8 mouse cellular contexts compared by ENCODE assay signal in the genomic region with DNA sequence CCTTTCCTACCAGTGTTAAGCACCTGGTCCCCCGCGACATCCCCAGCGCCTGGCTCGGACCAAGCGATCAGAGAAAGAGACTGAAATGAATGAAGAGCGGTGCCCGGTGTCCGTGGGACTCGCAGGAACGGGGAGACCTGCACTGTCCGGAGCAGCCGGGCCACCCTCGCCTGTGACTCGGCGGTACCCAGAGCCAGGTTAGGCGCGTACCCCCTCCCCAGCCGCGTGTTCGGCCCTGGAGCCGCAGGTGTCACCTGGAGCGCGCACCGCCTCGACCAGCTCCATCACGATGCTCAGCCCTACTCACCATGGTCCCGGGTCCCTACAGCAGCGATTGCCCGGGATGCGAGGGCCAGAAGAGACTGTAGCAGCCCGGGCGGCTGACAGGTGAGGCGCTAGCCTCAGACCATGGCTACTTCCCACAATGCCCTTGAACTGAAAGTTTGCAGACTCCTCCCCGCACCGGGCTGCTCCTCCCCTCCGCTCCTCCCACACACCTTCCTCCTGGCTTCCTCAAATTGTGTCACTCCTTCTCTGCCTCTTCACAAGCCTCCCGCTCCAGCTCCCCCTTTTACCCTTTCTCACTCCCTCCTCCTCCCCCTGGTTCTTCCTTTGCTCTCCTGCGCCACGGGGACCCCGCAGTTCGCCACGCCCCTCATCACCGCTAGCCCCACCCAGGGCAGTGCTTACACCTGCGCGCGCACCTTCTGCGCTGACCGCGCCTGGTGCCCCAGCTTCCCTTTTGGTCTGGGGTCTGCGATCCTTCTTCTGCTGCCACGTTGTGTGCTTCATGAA. TPM values are rescaled to one million over a fixed set of nuclear protein-coding genes. Genes with fewer than 3 reads are reported as not detected.
DNase-seq lines count a peak whose midpoint lies in the region; ATAC-seq lines count a peak whose summit lies in the region.

A gene (minus strand): TSS at position 430 of the 795 bp plus-strand sequence.

- H3K27me3 ChIP-seq in erythroblast, embryonic 14.5 days (ENCODE audit: control insufficient read depth) = peaks cover 21% of the 10 kb centered on the region
- peaks cover 46% of the 10 kb centered on the region for H3K27me3 ChIP-seq in hindbrain, embryonic 13.5 days

- peak within 1 kb of the TSS; percentile 60 for H3K4me3 ChIP-seq in brown adipose tissue, adult 24 weeks (ENCODE audit: insufficient read depth, low read depth, low read length)
- peak within 1 kb of the TSS; percentile 81 for H3K4me3 ChIP-seq in erythroblast, embryonic 14.5 days (replicated peaks)
- H3K4me3 ChIP-seq in hindbrain, embryonic 13.5 days = peak within 1 kb of the TSS; percentile 64

- peak within 1 kb of the TSS; percentile 69 for H3K9ac ChIP-seq in hindbrain, embryonic 13.5 days

- H3K4me1 ChIP-seq in brown adipose tissue, adult 24 weeks (ENCODE audit: control insufficient read depth, insufficient read depth, insufficient read length, low read length) = peaks cover 3% of the 10 kb centered on the region; the same call in 1 of the 2 replicates
- peaks cover 23% of the 10 kb centered on the region for H3K4me1 ChIP-seq in erythroblast, embryonic 14.5 days (ENCODE audit: control insufficient read depth)
- H3K4me1 ChIP-seq in hindbrain, embryonic 13.5 days (replicated peaks) = peaks cover 16% of the 10 kb centered on the region

- H3K4me2 ChIP-seq in hindbrain, embryonic 13.5 days = peak within 1 kb of the TSS; percentile 100

- peak; percentile 88 for DNase-seq in ES-CJ7 (ENCODE audit: low read depth, low spot score)
- peak; percentile 47 to 58 for DNase-seq in left cerebral cortex, adult 18-20 months (ENCODE audit: low spot score in 2 of 2)
- peak; percentile 30 for DNase-seq in retina, postnatal 7 days (ENCODE audit: low read depth, low spot score)
- DNase-seq in urinary bladder, adult 18-20 months (ENCODE audit: low spot score in 2 of 2) = peak; percentile 57 to 66

- H3K36me3 ChIP-seq in erythroblast, embryonic 14.5 days (ENCODE audit: control insufficient read depth) = no peaks in the 10 kb centered on the region
- H3K36me3 ChIP-seq in hindbrain, embryonic 13.5 days = no peaks in the 10 kb centered on the region

- no peaks in the 10 kb centered on the region for H3K9me3 ChIP-seq in erythroblast, embryonic 14.5 days (ENCODE audit: control insufficient read depth, low read length)
- no peaks in the 10 kb centered on the region for H3K9me3 ChIP-seq in hindbrain, embryonic 13.5 days

- no peak within 1 kb of the TSS for H3K27ac ChIP-seq in brown adipose tissue, adult 24 weeks (replicated peaks; ENCODE audit: low read depth, low read length)
- no peak within 1 kb of the TSS for H3K27ac ChIP-seq in hindbrain, embryonic 13.5 days

- peak; percentile 90 for ATAC-seq in hindbrain, embryonic 13.5 days (ENCODE audit: low FRiP score)
- ATAC-seq in megakaryocyte, adult 5-6 weeks (ENCODE audit: poor library complexity, severe bottlenecking) = peak; percentile 89

- under 1% methylated on average over 46 of the region's 51 CpGs for WGBS in hindbrain, embryonic 13.5 days

RNA-seq across cellular contexts. Expression of the gene that starts here (rescaled TPM):
- 0.88 TPM in 1 of 2 replicates, not detected in the other for polyA plus RNA-seq in brown adipose tissue, adult 24 weeks (2012; ENCODE audit: insufficient read depth, insufficient read length, missing spikeins)
- polyA plus RNA-seq in erythroblast, embryonic 14.5 days (2012) = 0.13 and 0.18 TPM in 2 replicates
- 0.16 TPM in 1 of 2 replicates, not detected in the other for polyA plus RNA-seq in hindbrain, embryonic 13.5 days (2015; fragmentation: Nextera tagmentation; extraction: Ambion mirVana)
- 1 to 10 TPM; 2.9 to 5.3 TPM for total RNA-seq in left cerebral cortex, adult 18-20 months (2021)
- total RNA-seq in megakaryocyte, adult 5-6 weeks (2015) = 33.2 and 35.8 TPM in 2 replicates
- total RNA-seq in megakaryocyte, adult 5-6 weeks (2017) = 5.9 and 12.3 TPM in 2 replicates

Comparison
In these comparisons a context has a peak if more than half of its experiments do, and no peak if none do; other contexts are left out.
1. Peak in ATAC-seq, H3K4me3 ChIP-seq, H3K9ac ChIP-seq and H3K4me2 ChIP-seq in hindbrain, embryonic 13.5 days; RNA of the gene not detected or under 1 TPM.
2. DNase-seq: peak in every context shown above with its lines; median percentile 88 in ES-CJ7; 62 in urinary bladder, adult 18-20 months; 52 in left cerebral cortex, adult 18-20 months; 30 in retina, postnatal 7 days.